In genomic region chr12:32060247-32061089, GRCm38 (mm10) we compare ENCODE assay signal across 8 mouse cellular contexts. TPM values are rescaled to one million over a fixed set of nuclear protein-coding genes. Genes with fewer than 3 reads are reported as not detected.
A peak's percentile ranks its signal among the peaks of the same experiment; 100 is the strongest.
DNase-seq lines count a peak whose midpoint lies in the region; ATAC-seq and TF ChIP-seq lines count a peak whose summit lies in the region.

No protein-coding gene starts in this region.

- H3K9me3 ChIP-seq in ES-E14 (ENCODE audit: control insufficient read depth, insufficient read depth, low read depth, low read length): no peaks in the 10 kb centered on the region
- no peaks in the 10 kb centered on the region for H3K9me3 ChIP-seq in limb, embryonic 15.5 days
- no peaks in the 10 kb centered on the region for H3K9me3 ChIP-seq in neural tube, embryonic 12.5 days

- DNase-seq in layer of hippocampus, adult 18-20 months (ENCODE audit: low spot score in 2 of 2): peak; percentile 20 to 39
- DNase-seq in layer of hippocampus, adult 9-11 months: no peak
- DNase-seq in ES-E14 (ENCODE audit: low read depth, low spot score): peak; percentile 28
- peak; percentile 19 to 50 for DNase-seq in frontal cortex, postnatal 14 days (ENCODE audit: low spot score in 2 of 2)
- DNase-seq in spleen, postnatal 10 days (ENCODE audit: low spot score in 2 of 2): no peak

- no peaks in the 10 kb centered on the region for H3K27me3 ChIP-seq in limb, embryonic 15.5 days
- H3K27me3 ChIP-seq in neural tube, embryonic 12.5 days (replicated peaks): no peaks in the 10 kb centered on the region

- H3K36me3 ChIP-seq in ES-E14 (ENCODE audit: control insufficient read depth, insufficient read depth, low read length, poor library complexity, severe bottlenecking): no peaks in the 10 kb centered on the region
- H3K36me3 ChIP-seq in limb, embryonic 15.5 days: no peaks in the 10 kb centered on the region
- H3K36me3 ChIP-seq in neural tube, embryonic 12.5 days: no peaks in the 10 kb centered on the region

- peak overlapping the region; percentile 79 for H3K9ac ChIP-seq in ES-E14 (ENCODE audit: insufficient read depth, low read depth, low read length, poor library complexity, severe bottlenecking)
- H3K9ac ChIP-seq in limb, embryonic 15.5 days: peak overlapping the region; percentile 85
- H3K9ac ChIP-seq in neural tube, embryonic 12.5 days: peak overlapping the region; percentile 94

- ATAC-seq in limb, embryonic 15.5 days (ENCODE audit: insufficient number of reproducible peaks, low FRiP score, low TSS enrichment, low read depth): peak; percentile 73
- peak; percentile 80 for ATAC-seq in neural tube, embryonic 12.5 days (ENCODE audit: low FRiP score, low read depth)

- H3K4me1 ChIP-seq in ES-E14 (ENCODE audit: control insufficient read depth in 2 of 2, insufficient read depth in 2 of 2, low read length in 2 of 2, poor library complexity in 1 of 2): no peaks in the 10 kb centered on the region
- no peaks in the 10 kb centered on the region for H3K4me1 ChIP-seq in brown adipose tissue, adult 24 weeks (ENCODE audit: control insufficient read depth, insufficient read depth, insufficient read length, low read length)
- peaks cover 12% of the 10 kb centered on the region; the same call in 1 of the 2 replicates for H3K4me1 ChIP-seq in limb, embryonic 15.5 days
- peaks cover 8% of the 10 kb centered on the region; the same call in 1 of the 2 replicates for H3K4me1 ChIP-seq in neural tube, embryonic 12.5 days

- no peak overlapping the region for H3K27ac ChIP-seq in ES-E14 (ENCODE audit: insufficient read depth, low read depth, low read length, poor library complexity, severe bottlenecking)
- peak overlapping the region; percentile 100 for H3K27ac ChIP-seq in brown adipose tissue, adult 24 weeks (replicated peaks; ENCODE audit: low read depth, low read length)
- peak overlapping the region; percentile 87 for H3K27ac ChIP-seq in limb, embryonic 15.5 days
- peak overlapping the region; percentile 95 for H3K27ac ChIP-seq in neural tube, embryonic 12.5 days

- H3K4me3 ChIP-seq in ES-E14 (ENCODE audit: insufficient read depth in 1 of 2, low read depth in 1 of 2, low read length in 2 of 2, poor library complexity in 1 of 2, severe bottlenecking in 1 of 2): peak overlapping the region; percentile 82 to 90
- H3K4me3 ChIP-seq in brown adipose tissue, adult 24 weeks (ENCODE audit: insufficient read depth, low read depth, low read length): peak overlapping the region; percentile 95
- H3K4me3 ChIP-seq in limb, embryonic 15.5 days: peak overlapping the region; percentile 86
- peak overlapping the region; percentile 78 for H3K4me3 ChIP-seq in neural tube, embryonic 12.5 days

- in situ Hi-C loops in ES-E14 (cut with MboI; ENCODE audit: low sequenced_read_pairs in 2 of 2, unreplicated experiment in 2 of 2): no loop called here

- peak overlapping the region; percentile 92 for H3K4me2 ChIP-seq in limb, embryonic 15.5 days
- peak overlapping the region; percentile 78 for H3K4me2 ChIP-seq in neural tube, embryonic 12.5 days (replicated peaks)

- under 1% methylated on average over 61 of the region's 66 CpGs for WGBS in limb, embryonic 15.5 days
- WGBS in neural tube, embryonic 12.5 days: under 1% methylated on average over 59 of the region's 66 CpGs

TF ChIP-seq in ES-E14, 5 proteins besides CTCF, POLR2A, EP300 and RAD21:
- TF ChIP-seq HCFC1 (IDR thresholded peaks at IDR 0.05; ENCODE audit: borderline replicate concordance, insufficient read depth, low read length) (no peak), CHD2 (IDR thresholded peaks at IDR 0.05; ENCODE audit: low read depth, low read length) (no peak), MAFK (IDR thresholded peaks at IDR 0.05; ENCODE audit: insufficient read depth, low read depth, low read length) (no peak), ZNF384 (IDR thresholded peaks at IDR 0.05; ENCODE audit: low read depth, low read length) (no peak), ZC3H11A (IDR thresholded peaks at IDR 0.05; ENCODE audit: borderline replicate concordance, low read depth, low read length) (no peak)

RNA-seq across cellular contexts. Expression of gene Prkar2b, which starts 0.6 kb away (rescaled TPM):
- total RNA-seq in layer of hippocampus, adult 18-20 months (2021): 10 to 100 TPM; 30.7 to 33.6 TPM
- total RNA-seq in ES-E14 (2012; rRNA removed): 3.0 and 3.1 TPM in 2 replicates
- 809 and 945 TPM in 2 replicates for polyA plus RNA-seq in brown adipose tissue, adult 24 weeks (2012; ENCODE audit: insufficient read depth, insufficient read length, missing spikeins)
- 14.0 and 16.2 TPM in 2 replicates for polyA plus RNA-seq in limb, embryonic 15.5 days (2015; fragmentation: Nextera tagmentation; extraction: Ambion mirVana)
- 74.0 and 78.2 TPM in 2 replicates for polyA plus RNA-seq in neural tube, embryonic 12.5 days (2016; fragmentation: Nextera tagmentation; extraction: Ambion mirVana)

Comparison
In these comparisons a context has a peak if more than half of its experiments do, and no peak if none do; other contexts are left out.
1. DNase-seq: peak in layer of hippocampus, adult 18-20 months (2 of 2), ES-E14 (single experiment) and frontal cortex, postnatal 14 days (2 of 2); none in layer of hippocampus, adult 9-11 months (single experiment) and spleen, postnatal 10 days (0 of 2).
2. RNA of gene Prkar2b, which starts 0.6 kb away (polyA plus RNA-seq): 809 to 945 TPM in brown adipose tissue, adult 24 weeks; 74.0 to 78.2 TPM in neural tube, embryonic 12.5 days and 14.0 to 16.2 TPM in limb, embryonic 15.5 days; every median in the first group is over 10 times any median in the second.
3. Peak in every context shown above with its lines, with median percentiles within 50 percentile points of each other: H3K4me3 ChIP-seq and H3K9ac ChIP-seq.